Mouse (Mus musculus) limb, embryonic 14.5 days (tissue): ENCODE data around the gene Tnfrsf26. TPM values are rescaled to one million over a fixed set of nuclear protein-coding genes. Genes with fewer than 3 reads are reported as not detected.

Experiments
- ATAC-seq: fragments of 200-750 bp; cut with Nextera tagmentation; 2 replicates; pipeline ENCODE4 v1.8.0; 2017; ENCODE audit warnings: low read depth, moderate number of reproducible peaks, moderate TSS enrichment; ENCODE audit not compliant: low FRiP score
- DNase-seq: peaks from one replicate; pipeline ENCODE4 v3.0.0-alpha.2; 2015; ENCODE audit warnings: low spot score
- H3K27ac ChIP-seq: fragments of 300-500 bp; sonication (generic); replicated peaks from 2 replicates; pipeline ENCODE4 v1.5.1; 2014; ENCODE audit warnings: low read depth, mild to moderate bottlenecking, low read length, moderate library complexity, mixed read lengths
- H3K27me3 ChIP-seq: fragments of 300-500 bp; sonication (generic); 2 replicates; pipeline ENCODE4 v1.6.1; 2014; ENCODE audit warnings: low read length, mixed read lengths; ENCODE audit not compliant: control insufficient read depth, insufficient read depth
- H3K36me3 ChIP-seq: fragments of 300-500 bp; sonication (generic); 2 replicates; pipeline ENCODE4 v1.6.1; 2014; ENCODE audit warnings: mild to moderate bottlenecking, low read length, moderate library complexity, mixed read lengths; ENCODE audit not compliant: control insufficient read depth, insufficient read depth
- H3K4me1 ChIP-seq: fragments of 300-500 bp; sonication (generic); 2 replicates; pipeline ENCODE4 v1.6.1; 2014; ENCODE audit warnings: antibody characterized with exemption, low read length, mixed read lengths; ENCODE audit not compliant: control insufficient read depth, insufficient read depth
- H3K4me2 ChIP-seq: fragments of 300-500 bp; sonication (generic); replicated peaks from 2 replicates; pipeline ENCODE4 v1.6.1; 2014; ENCODE audit warnings: low read depth, mild to moderate bottlenecking, low read length, moderate library complexity; ENCODE audit not compliant: severe bottlenecking
- H3K4me3 ChIP-seq: fragments of 300-500 bp; sonication (generic); replicated peaks from 2 replicates; pipeline ENCODE4 v1.5.1; 2014; ENCODE audit warnings: low read length
- H3K9ac ChIP-seq: fragments of 300-500 bp; sonication (generic); 2 replicates; pipeline ENCODE4 v1.6.1; 2014; ENCODE audit warnings: mild to moderate bottlenecking, low read depth, low read length, moderate library complexity; ENCODE audit not compliant: severe bottlenecking
- H3K9me3 ChIP-seq: fragments of 300-500 bp; sonication (generic); 2 replicates; pipeline ENCODE4 v1.6.1; 2016; ENCODE audit warnings: low read length; ENCODE audit not compliant: control insufficient read depth
- POLR2A ChIP-seq: fragments of 200-500 bp; IDR thresholded peaks from 2 replicates; pipeline ENCODE4 v1.8.0; 2012; ENCODE audit warnings: inconsistent platforms, mild to moderate bottlenecking, moderate library complexity, borderline replicate concordance; ENCODE audit not compliant: insufficient read depth, insufficient read length; ENCODE audit errors: extremely low read depth
- WGBS: fragments of 180-500 bp; shearing (Covaris S2); extraction: QIAGEN DNeasy Blood & Tissue Kit; methylation state at CpG from one replicate; pipeline ENCODE4 v1.1.7; 2014; 5-methylcytosine and 5-hydroxymethylcytosine counted together
- polyA plus RNA-seq, 2 experiments: library from polyadenylated mRNA; depleted of rRNA in 1 of 2; stranded (reverse) in 1 of 2; unstranded in 1 of 2; fragments of >200 nt; fragmentation: Nextera tagmentation in 1 of 2; extraction: Ambion mirVana in 1 of 2; gene quantifications; 2 replicates each; pipeline versions ENCODE4 v1.2.1 to v1.2.3; 2012 to 2014

Tnfrsf26 gene
- polyA plus RNA-seq, 2 experiments, result 0.35 to 0.61 TPM

GRCm38 (mm10) chr7:143627555-143628286, 801 bp downstream of the Tnfrsf26 start:
- no peak overlapping the region for H3K9ac ChIP-seq
- H3K4me1 ChIP-seq, result no peaks in the 10 kb centered on the region
- no peak overlapping the region for H3K4me3 ChIP-seq
- no peak overlapping the region for H3K27ac ChIP-seq
- H3K4me2 ChIP-seq, result no peak overlapping the region
- DNase-seq (no peak), ATAC-seq (no peak)
- H3K9me3 ChIP-seq, result no peaks in the 10 kb centered on the region
- no peaks in the 10 kb centered on the region for H3K36me3 ChIP-seq
- TF ChIP-seq POLR2A, result no peak
- H3K27me3 ChIP-seq, result no peaks in the 10 kb centered on the region
- 58% methylated on average over 10 of the region's 10 CpGs for WGBS

DNA sequence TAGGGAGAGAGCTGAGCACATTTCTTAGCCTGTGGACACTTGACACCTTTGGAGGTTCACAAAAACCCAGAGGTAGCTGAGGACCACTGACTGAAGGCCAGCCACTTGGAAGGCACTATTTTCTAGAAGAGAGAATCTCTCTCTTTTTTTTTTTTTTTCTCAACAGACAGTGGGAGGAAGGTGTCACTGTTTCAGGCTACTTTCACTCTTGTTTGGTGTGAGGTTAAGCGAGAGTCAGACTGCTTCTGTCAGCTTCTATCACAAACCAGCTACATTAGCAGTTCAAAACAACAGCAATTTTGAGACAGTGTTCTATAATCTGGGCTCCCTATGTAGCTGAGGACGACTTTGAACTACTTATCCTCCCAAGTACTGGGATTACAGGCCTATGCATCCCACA, 2.3 kb downstream of the Tnfrsf26 start:
- Histone ChIP-seq H3K27ac (no peak overlapping the region), H3K9ac (no peak overlapping the region), H3K4me2 (no peak overlapping the region), H3K4me3 (no peak overlapping the region), H3K36me3 (no peaks in the 10 kb centered on the region), H3K27me3 (no peaks in the 10 kb centered on the region), H3K4me1 (no peaks in the 10 kb centered on the region), H3K9me3 (no peaks in the 10 kb centered on the region)
- TF ChIP-seq POLR2A, result no peak
- ATAC-seq, result no peak
- DNase-seq, result no peak
- WGBS, result 58% methylated on average over 2 of the region's 2 CpGs

DNA sequence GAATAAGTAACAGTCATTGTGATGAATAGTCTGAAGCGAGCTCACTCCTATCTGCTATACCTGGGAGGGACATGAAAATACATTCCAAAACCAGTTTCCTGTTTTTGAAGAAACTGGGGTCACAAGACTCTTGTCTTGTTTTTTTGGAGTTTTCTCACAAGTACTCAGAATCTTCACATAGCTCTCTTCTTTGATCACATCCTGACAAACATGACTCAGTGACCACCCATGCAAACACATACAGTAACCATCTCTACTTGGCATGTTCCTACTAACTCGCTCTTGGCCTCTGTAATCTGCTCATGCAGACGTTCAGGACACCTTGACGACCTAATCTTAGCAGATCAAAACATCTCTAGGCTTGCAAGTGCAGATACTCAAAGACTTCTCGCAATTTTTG, 3.4 kb downstream of the Tnfrsf26 start:
- Histone ChIP-seq H3K36me3 (no peaks in the 10 kb centered on the region), H3K27me3 (no peaks in the 10 kb centered on the region), H3K4me3 (no peak overlapping the region), H3K9ac (no peak overlapping the region), H3K4me2 (no peak overlapping the region), H3K9me3 (no peaks in the 10 kb centered on the region), H3K27ac (no peak overlapping the region), H3K4me1 (no peaks in the 10 kb centered on the region)
- DNase-seq (no peak), ATAC-seq (no peak)
- WGBS, result 68% methylated on average over 5 of the region's 5 CpGs
- no peak for TF ChIP-seq POLR2A

DNA sequence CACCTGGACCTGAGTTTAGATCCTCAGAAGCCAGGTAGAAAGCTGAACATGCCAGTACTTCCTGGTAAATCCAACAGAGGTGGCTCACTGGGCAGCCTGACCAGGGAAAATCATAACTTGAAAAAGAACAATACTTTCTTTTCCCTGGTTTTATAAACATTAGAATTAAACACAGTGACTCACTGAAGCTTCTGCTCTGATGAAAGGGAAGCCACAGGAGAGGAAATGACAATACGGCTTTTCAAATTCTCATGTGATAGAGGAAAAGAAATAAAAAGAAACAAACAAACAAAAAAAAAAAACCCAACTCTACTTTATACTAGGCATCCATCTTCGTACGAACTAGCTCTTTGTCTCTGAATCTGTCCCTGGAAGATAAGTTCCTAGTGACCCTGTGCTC, 4.0 kb downstream of the Tnfrsf26 start:
- no peak overlapping the region for H3K27ac ChIP-seq
- DNase-seq (no peak), ATAC-seq (no peak)
- no peak for TF ChIP-seq POLR2A
- no peaks in the 10 kb centered on the region for H3K4me1 ChIP-seq
- H3K9ac ChIP-seq, result no peak overlapping the region
- no peak overlapping the region for H3K4me2 ChIP-seq
- no peaks in the 10 kb centered on the region for H3K36me3 ChIP-seq
- H3K9me3 ChIP-seq, result no peaks in the 10 kb centered on the region
- H3K4me3 ChIP-seq, result no peak overlapping the region
- 81% methylated on average over 3 of the region's 3 CpGs for WGBS
- H3K27me3 ChIP-seq, result no peaks in the 10 kb centered on the region

GRCm38 (mm10) chr7:143620951-143621350, 7.6 kb downstream of the Tnfrsf26 start:
- H3K27me3 ChIP-seq, result no peaks in the 10 kb centered on the region
- no peaks in the 10 kb centered on the region for H3K4me1 ChIP-seq
- H3K36me3 ChIP-seq, result no peaks in the 10 kb centered on the region
- no peak for DNase-seq
- no peak overlapping the region for H3K4me3 ChIP-seq
- no peak overlapping the region for H3K4me2 ChIP-seq
- TF ChIP-seq POLR2A, result no peak
- H3K27ac ChIP-seq, result no peak overlapping the region
- H3K9me3 ChIP-seq, result no peaks in the 10 kb centered on the region
- WGBS, result 65% methylated on average over 1 of the region's 1 CpGs
- no peak for ATAC-seq
- no peak overlapping the region for H3K9ac ChIP-seq
